Mouse (Mus musculus) erythroblast, embryonic 14.5 days (primary cell): ENCODE data around the gene Syne3.

Source experiments
- GATA1 ChIP-seq: IDR thresholded peaks from 2 replicates; pipeline ENCODE4 v1.6.1; 2012; ENCODE audit warnings: low read length, inconsistent platforms, mixed read lengths
- TAL1 ChIP-seq: IDR thresholded peaks from 3 replicates; pipeline ENCODE4 v1.6.1; 2012; ENCODE audit warnings: low read length, inconsistent platforms, mixed read lengths

DNA sequence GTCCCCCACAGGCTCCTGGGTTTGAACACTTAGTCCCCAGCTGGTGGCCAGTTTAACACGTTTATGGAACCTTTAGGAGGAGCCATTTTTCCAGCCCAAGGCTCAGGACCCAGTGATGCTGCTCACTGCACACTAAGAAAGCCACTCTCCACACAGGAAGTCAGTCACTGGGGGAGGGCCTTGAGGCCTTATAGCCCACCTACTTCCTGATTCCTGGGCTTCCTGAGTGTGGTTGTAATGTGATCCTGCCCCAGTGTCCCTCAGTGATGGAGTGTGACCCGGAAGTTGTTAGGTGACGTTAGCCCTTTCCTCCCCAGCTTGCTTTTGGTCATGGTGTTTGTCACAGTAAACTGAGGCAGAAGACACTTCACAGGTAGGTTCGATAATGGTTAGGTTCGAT, 33.5 kb upstream of the Syne3 start:
- no peak for TF ChIP-seq GATA1
- TF ChIP-seq TAL1 = no peak
